Mouse (Mus musculus): ENCODE measurements around the gene Kcnt2. TPM values are rescaled to one million over a fixed set of nuclear protein-coding genes. Genes with fewer than 3 reads are reported as not detected.

Kcnt2 gene
- 2.5 and 2.7 TPM in 2 replicates for polyA plus RNA-seq (2012; rRNA removed)

DNA sequence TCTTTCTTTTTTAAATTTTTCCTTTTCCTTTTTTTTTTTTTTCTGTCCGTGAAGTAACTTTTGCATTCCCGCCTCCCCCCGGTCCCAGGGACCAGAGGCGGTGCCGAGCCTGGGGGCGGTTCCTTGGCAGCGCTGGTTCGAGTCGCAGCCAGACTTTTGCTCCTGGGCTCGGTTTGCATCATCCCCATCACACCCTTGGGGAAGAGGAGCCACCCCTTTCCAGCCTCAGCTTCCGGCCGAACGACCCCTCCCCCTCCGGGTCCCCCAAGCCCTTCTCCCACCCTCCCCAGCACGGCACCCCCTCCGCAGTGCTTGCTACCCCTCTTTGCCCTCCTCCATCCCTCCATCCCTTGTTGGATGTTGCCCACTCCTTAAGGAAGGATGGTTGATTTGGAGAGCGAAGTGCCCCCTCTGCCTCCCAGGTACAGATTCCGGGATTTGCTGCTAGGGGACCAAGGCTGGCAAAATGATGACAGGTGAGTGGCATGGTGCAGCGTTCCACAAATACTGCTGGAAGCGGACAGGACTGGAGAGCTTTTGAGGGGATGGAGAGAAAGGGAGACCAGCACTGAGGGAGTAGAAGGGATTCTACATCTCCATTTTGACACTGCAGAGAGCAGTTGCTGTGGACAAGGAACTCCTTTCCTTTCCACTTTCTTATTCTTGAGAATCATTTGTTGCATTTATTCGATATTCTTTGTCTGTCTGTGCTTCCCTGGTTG, at the start of gene Kcnt2:
Gene Kcnt2, plus strand, starts transcription at position 283 of the 722 bp plus-strand sequence.
- TF ChIP-seq POLR2A (IDR thresholded peaks at IDR 0.05; ENCODE audit: borderline replicate concordance, extremely low read depth, insufficient read depth, insufficient read length, poor library complexity, severe bottlenecking): no peak
- no peak for TF ChIP-seq CTCF (IDR thresholded peaks at IDR 0.05; ENCODE audit: borderline replicate concordance, extremely low read depth, insufficient read depth, insufficient read length)

DNA sequence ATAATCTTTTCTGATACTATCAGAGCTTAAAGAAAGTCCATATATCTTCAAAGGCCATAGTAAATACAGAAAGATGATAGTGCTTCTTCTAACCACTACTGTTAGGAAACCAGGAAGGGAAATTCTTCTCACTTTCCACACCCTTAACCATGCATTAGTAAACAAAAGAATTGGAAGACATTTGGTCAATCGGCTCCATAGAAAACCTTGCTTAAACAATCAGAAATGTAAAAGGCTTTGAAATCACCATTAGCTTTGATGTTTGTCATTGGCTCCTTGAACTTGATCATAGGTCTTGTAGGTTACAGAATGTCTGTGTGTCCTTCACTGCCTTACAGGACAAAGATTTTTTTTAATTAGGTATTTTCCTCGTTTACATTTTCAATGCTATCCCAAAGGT, 40.6 kb upstream of the Kcnt2 start:
- TF ChIP-seq CTCF (IDR thresholded peaks at IDR 0.05; ENCODE audit: borderline replicate concordance, extremely low read depth, insufficient read depth, insufficient read length): no peak
- no peak for DNase-seq (ENCODE audit: low read depth)

More for the DNA sequence above, at the start of gene Kcnt2:
- DNase-seq (ENCODE audit: low read depth): peak; percentile 59

GRCm38 (mm10) chr1:140225221-140225620, 20.7 kb upstream of the Kcnt2 start:
- no peak for TF ChIP-seq POLR2A (IDR thresholded peaks at IDR 0.05; ENCODE audit: borderline replicate concordance, extremely low read depth, insufficient read depth, insufficient read length, poor library complexity, severe bottlenecking)
- no peak for TF ChIP-seq CTCF (IDR thresholded peaks at IDR 0.05; ENCODE audit: borderline replicate concordance, extremely low read depth, insufficient read depth, insufficient read length)
- DNase-seq (ENCODE audit: low read depth): no peak

GRCm38 (mm10) chr1:140226673-140227072, 19.3 kb upstream of the Kcnt2 start:
- DNase-seq (ENCODE audit: low read depth): no peak
- TF ChIP-seq POLR2A (IDR thresholded peaks at IDR 0.05; ENCODE audit: borderline replicate concordance, extremely low read depth, insufficient read depth, insufficient read length, poor library complexity, severe bottlenecking): no peak

- peak; percentile 30; the same call in 1 of the 2 replicates for TF ChIP-seq CTCF (IDR thresholded peaks at IDR 0.05; ENCODE audit: borderline replicate concordance, extremely low read depth, insufficient read depth, insufficient read length)
- no peak for TF ChIP-seq POLR2A (IDR thresholded peaks at IDR 0.05; ENCODE audit: borderline replicate concordance, extremely low read depth, insufficient read depth, insufficient read length, poor library complexity, severe bottlenecking)
- DNase-seq (ENCODE audit: low read depth): peak; percentile 93
Observed at GRCm38 (mm10) chr1:140245465-140245864, 493 bp upstream of the Kcnt2 start.

DNA sequence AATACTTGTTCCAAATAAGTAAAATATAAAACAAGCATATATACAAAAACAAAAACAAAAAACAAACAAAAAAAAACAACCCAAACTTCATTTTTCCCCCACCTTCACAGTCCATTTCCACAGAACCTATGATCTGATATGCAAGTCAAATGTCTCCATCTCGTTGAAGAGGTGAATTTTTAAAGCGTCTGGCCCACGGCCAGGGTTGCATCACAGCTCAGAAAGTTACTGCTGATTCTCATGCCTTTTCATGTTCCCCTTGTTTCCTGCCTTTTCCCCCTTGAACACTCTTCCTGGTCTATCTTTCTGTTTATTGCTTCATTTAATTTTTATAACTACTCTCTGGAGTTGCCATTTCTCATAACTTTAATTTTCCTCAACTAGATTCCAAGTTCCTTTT, 18.7 kb downstream of the Kcnt2 start:
- DNase-seq (ENCODE audit: low read depth): no peak
- no peak for TF ChIP-seq CTCF (IDR thresholded peaks at IDR 0.05; ENCODE audit: borderline replicate concordance, extremely low read depth, insufficient read depth, insufficient read length)
- TF ChIP-seq POLR2A (IDR thresholded peaks at IDR 0.05; ENCODE audit: borderline replicate concordance, extremely low read depth, insufficient read depth, insufficient read length, poor library complexity, severe bottlenecking): no peak

GRCm38 (mm10) chr1:140266047-140266446, 20.1 kb downstream of the Kcnt2 start:
- TF ChIP-seq POLR2A (IDR thresholded peaks at IDR 0.05; ENCODE audit: borderline replicate concordance, extremely low read depth, insufficient read depth, insufficient read length, poor library complexity, severe bottlenecking): no peak
- TF ChIP-seq CTCF (IDR thresholded peaks at IDR 0.05; ENCODE audit: borderline replicate concordance, extremely low read depth, insufficient read depth, insufficient read length): no peak
- DNase-seq (ENCODE audit: low read depth): peak; percentile 47

DNA sequence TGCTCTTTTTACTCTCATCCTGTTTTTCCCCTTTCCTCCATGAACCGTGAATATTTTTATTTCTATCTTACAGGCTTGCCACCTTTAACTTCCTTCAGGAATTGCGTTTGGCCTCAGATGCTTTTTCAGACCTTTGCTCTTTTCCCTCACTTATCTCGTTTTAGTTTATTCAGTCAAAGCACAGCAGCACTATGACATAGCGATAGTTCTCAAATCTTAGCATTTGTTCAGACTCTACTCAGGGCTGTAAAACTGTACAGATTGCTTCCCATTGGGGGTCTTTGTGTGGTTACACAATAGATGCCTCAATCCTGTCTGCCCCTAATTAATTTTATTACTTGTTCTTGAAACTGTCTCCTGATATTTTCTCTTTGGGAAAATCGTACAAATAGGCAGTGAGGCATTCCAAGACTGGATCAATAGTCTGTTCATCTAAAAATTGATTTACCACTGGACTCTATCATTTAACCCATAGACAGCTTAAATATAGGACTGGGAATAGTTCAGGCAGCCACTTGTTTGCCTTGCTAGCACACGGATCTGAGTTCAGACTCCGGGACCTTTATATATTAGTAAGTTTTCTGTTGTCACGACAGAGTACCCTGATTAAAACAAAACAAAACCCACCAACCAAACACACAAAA, 20.8 kb downstream of the Kcnt2 start:
- no peak for DNase-seq (ENCODE audit: low read depth)
- TF ChIP-seq CTCF (IDR thresholded peaks at IDR 0.05; ENCODE audit: borderline replicate concordance, extremely low read depth, insufficient read depth, insufficient read length): no peak
- TF ChIP-seq POLR2A (IDR thresholded peaks at IDR 0.05; ENCODE audit: borderline replicate concordance, extremely low read depth, insufficient read depth, insufficient read length, poor library complexity, severe bottlenecking): no peak

GRCm38 (mm10) chr1:140267288-140267687, 21.3 kb downstream of the Kcnt2 start:
- DNase-seq (ENCODE audit: low read depth): no peak
- TF ChIP-seq POLR2A (IDR thresholded peaks at IDR 0.05; ENCODE audit: borderline replicate concordance, extremely low read depth, insufficient read depth, insufficient read length, poor library complexity, severe bottlenecking) (no peak), CTCF (IDR thresholded peaks at IDR 0.05; ENCODE audit: borderline replicate concordance, extremely low read depth, insufficient read depth, insufficient read length) (no peak)

GRCm38 (mm10) chr1:140273624-140274023, 27.7 kb downstream of the Kcnt2 start:
- TF ChIP-seq POLR2A (IDR thresholded peaks at IDR 0.05; ENCODE audit: borderline replicate concordance, extremely low read depth, insufficient read depth, insufficient read length, poor library complexity, severe bottlenecking): no peak
- no peak for DNase-seq (ENCODE audit: low read depth)

GRCm38 (mm10) chr1:140275813-140276212, 29.9 kb downstream of the Kcnt2 start:
- TF ChIP-seq POLR2A (IDR thresholded peaks at IDR 0.05; ENCODE audit: borderline replicate concordance, extremely low read depth, insufficient read depth, insufficient read length, poor library complexity, severe bottlenecking) (no peak), CTCF (IDR thresholded peaks at IDR 0.05; ENCODE audit: borderline replicate concordance, extremely low read depth, insufficient read depth, insufficient read length) (no peak)
- DNase-seq (ENCODE audit: low read depth): no peak

DNA sequence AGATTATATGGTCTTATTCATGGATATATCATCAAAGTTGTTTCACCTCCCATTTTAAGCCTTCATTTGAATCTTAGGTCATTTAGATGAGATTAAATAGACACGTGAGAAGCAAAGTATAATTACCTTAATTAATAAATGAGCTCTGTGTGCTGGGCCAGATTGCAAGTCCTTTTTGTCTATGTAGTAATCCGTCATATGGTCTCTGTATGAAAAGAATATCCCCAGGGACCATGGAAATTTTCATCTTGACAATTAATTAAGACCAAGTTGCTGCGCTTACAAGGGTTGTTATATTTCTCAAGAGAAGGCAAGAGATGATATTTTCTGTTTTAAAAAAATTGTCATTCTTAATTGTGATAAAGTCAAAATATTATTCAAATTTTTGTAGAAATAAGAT, 47.2 kb downstream of the Kcnt2 start:
- peak; percentile 57 for DNase-seq (ENCODE audit: low read depth)
- TF ChIP-seq POLR2A (IDR thresholded peaks at IDR 0.05; ENCODE audit: borderline replicate concordance, extremely low read depth, insufficient read depth, insufficient read length, poor library complexity, severe bottlenecking): no peak
- no peak for TF ChIP-seq CTCF (IDR thresholded peaks at IDR 0.05; ENCODE audit: borderline replicate concordance, extremely low read depth, insufficient read depth, insufficient read length)

All from brain, embryonic 14.5 days (tissue).